Mouse (Mus musculus) left cerebral cortex, postnatal 25 days (tissue): ENCODE measurements around the gene a. TPM values are rescaled to one million over a fixed set of nuclear protein-coding genes. Genes with fewer than 3 reads are reported as not detected.
"Not testable (repeated sequence)": the region's sequence is repeated elsewhere in the genome, so short reads cannot be mapped to it uniquely, and the experiment has no call there.

Source experiments
- DNase-seq, 2 experiments: peaks; one replicate each; pipeline ENCODE4 v3.0.0; 2022; ENCODE audit warnings: low spot score in 2 of 2, mixed read lengths in 1 of 2
- intact Hi-C: fragments of 180-260 bp; cut with DNase I; formaldehyde crosslinking; loops from one replicate; pipeline ENCODE4 v1.15.1; 2025
- total RNA-seq, 2 experiments: library from RNA; stranded (reverse); gene quantifications; 2 replicates each; pipeline ENCODE4 v1.2.3; 2021

The a gene
- total RNA-seq, 2 experiments from 2014 or later: not detected

DNA sequence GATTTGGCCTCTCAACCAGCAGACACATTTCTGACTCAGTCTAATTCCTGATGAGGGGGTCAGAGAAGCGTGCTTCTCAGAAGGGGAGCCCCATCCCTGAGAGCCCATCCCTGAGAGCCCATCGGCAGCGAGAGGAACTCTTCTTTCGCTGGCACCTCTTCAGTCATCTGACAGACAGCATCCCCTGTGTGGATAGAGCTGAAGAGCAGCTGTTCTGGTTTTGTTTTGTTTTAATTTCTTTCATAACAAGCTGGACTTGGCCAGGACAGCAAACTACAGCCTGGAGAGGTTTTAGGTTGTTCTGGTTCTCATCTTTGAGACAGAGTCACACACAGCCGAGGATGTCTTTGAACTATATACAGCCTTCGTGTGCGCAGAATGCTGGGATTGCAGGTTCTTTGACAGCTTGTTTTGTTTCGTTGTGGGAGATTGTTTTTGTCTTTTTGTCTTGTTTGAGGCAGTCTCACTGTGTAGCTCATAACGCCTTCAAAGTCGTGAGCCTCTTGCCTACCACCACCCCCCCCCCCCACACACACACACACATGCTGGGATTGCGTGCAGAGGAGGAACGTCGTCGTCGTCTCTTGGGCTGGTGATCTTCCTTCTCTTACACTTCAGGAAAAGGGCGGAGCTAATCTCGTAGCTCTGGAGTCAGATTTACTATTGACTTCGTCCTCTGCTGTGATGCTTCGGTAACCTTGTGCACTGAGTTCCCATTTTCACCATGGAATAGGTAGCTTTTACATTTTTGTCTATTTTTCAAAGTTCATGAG is 241.9 kb downstream of the a start:
- DNase-seq: no peak
- intact Hi-C loops: no loop called here

- no peak for DNase-seq
- intact Hi-C loops: no loop called here
These were observed 248.8 kb downstream of the a start for GRCm38 (mm10) chr2:155039956-155040355.

DNA sequence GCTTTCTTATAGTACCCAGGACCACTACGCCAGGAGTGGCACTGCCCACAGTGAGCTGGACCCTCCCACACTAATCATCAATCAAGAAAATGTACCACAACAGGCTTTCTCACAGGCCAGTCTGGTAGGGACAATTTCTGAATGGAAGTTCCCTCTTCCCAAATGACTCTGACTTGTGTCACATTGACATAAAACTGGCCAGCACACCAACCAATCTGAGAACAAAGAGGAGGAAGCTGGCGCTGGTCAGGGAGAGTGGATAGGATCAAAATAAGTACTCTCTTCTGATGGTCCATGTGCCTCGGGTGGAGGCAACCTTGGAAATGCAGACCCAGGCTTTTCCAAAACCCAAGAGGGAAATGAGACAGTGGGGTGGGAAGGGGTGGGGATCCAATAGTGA is 253.3 kb downstream of the a start:
- no peak for DNase-seq
- intact Hi-C loops: no loop called here

- intact Hi-C loops: no loop called here
- no peak for DNase-seq
These were observed 253.9 kb downstream of the a start for GRCm38 (mm10) chr2:155045075-155045474.

DNA sequence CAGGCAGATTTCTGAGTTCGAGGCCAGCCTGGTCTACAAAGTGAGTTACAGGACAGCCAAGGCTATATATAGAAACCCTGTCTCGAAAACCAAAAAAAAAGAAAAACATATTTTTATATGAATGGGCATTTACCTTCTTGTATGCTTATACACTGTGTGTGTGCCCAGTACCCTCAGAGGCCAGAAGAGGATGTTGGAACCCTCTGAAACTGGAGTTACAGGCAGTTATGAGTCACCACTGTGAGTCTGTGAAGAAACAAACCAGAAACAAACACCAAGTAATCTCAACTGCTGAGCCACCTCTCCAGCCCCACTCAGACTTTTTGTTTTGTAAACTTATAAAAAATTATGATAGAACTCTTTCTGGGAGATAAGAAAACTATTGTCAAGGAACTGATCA is 255.6 kb downstream of the a start:
- no peak for DNase-seq

GRCm38 (mm10) chr2:155047452-155048178 is 256.4 kb downstream of the a start:
- intact Hi-C loops: no loop called here
- no peak for DNase-seq

More for the DNA sequence above, 255.6 kb downstream of the a start:
- intact Hi-C loops: no loop called here

GRCm38 (mm10) chr2:155050108-155050503 is 258.9 kb downstream of the a start:
- intact Hi-C loops: loop anchor here (2.0 kb wide), 1 partner anchor 25 kb away; the partner anchor contains the start of gene Ahcy
- no peak for DNase-seq

- intact Hi-C loops: loop anchor here (2.0 kb wide), 1 partner anchor 24 kb away; the partner anchor contains the start of gene Ahcy
- peak; percentile 92 to 95 for DNase-seq
These were observed 259.5 kb downstream of the a start for GRCm38 (mm10) chr2:155050504-155051236.

- no peak for DNase-seq
- intact Hi-C loops: loop anchor here (2.0 kb wide), 1 partner anchor 23 kb away; the partner anchor contains the start of gene Ahcy
These were observed 260.6 kb downstream of the a start for GRCm38 (mm10) chr2:155051622-155052351.

DNA sequence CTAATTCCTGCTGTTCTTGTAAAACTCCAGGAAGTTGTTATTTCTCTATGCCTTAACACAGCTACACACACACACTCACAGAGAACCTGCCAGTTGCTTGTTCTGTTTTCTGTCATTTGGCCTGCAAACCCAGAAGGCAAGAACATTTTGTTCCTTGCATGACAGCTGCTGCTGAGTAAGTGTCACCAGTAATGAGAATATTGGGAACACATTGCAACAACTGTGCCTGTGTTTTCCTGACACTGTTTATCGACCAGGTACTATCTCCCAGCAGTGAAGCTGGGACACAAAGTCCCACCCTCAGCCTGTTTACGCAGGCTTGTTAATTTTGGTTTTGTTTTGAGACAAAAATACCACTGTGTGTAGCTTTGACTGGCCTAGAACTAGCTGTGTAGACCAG is 261.5 kb downstream of the a start:
- no peak for DNase-seq
- intact Hi-C loops: no loop called here

GRCm38 (mm10) chr2:155053512-155053911 is 262.3 kb downstream of the a start:
- DNase-seq, intact Hi-C loops: not testable (repeated sequence)

- no peak for DNase-seq
- intact Hi-C loops: no loop called here
These were observed 263.5 kb downstream of the a start for GRCm38 (mm10) chr2:155054672-155055071.

- no peak for DNase-seq
- intact Hi-C loops: no loop called here
These were observed 264.9 kb downstream of the a start for GRCm38 (mm10) chr2:155056076-155056578.

GRCm38 (mm10) chr2:155057361-155057760 is 266.2 kb downstream of the a start:
- intact Hi-C loops: no loop called here
- no peak for DNase-seq

DNA sequence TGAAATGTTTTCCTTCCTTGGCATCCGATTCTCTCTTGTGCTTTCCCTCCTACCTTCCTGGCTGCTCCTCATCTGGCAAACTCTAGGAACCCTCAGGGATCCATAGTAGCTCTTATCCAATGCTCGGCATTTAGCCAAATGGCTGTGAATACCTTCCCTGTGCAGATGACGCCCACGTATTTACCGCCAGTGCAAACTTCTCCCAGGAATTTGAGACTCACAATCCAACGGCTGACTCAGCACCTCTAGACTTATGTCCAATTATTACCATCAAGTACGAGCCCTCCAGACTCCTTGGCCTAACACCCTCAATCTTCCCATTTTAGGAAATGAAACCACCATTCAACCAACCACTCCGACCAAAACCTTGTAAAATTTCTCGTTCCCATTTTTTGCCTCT is 279.8 kb downstream of the a start:
- intact Hi-C loops: no loop called here
- DNase-seq: no peak

- intact Hi-C loops: no loop called here
- no peak for DNase-seq
These were observed 281.3 kb downstream of the a start for GRCm38 (mm10) chr2:155072353-155073145.

GRCm38 (mm10) chr2:155073347-155073746 is 282.1 kb downstream of the a start:
- intact Hi-C loops: no loop called here
- DNase-seq: no peak

GRCm38 (mm10) chr2:155073978-155074765 is 283.0 kb downstream of the a start, which contains the start of gene Ahcy:
Gene Ahcy (minus strand): TSS chr2:155074497.
- intact Hi-C loops: loop anchor here (1.0 to 2.0 kb wide), 3 partner anchors 23 to 202 kb away; partner anchors contain the start of genes Itch and Map1lc3a

More at GRCm38 (mm10) chr2:155073978-155074765, 283.0 kb downstream of the a start, which contains the start of gene Ahcy:
- peak; percentile 92 to 93 for DNase-seq
